Mouse (Mus musculus) heart, postnatal 36 days (tissue): Measurements from ENCODE around the gene Ppan. TPM values are rescaled to one million over a fixed set of nuclear protein-coding genes. Genes with fewer than 3 reads are reported as not detected.

Experiments used
- DNase-seq, 2 experiments: peaks; one replicate each; pipeline ENCODE4 v3.0.0; 2021 to 2022
- intact Hi-C: fragments of 180-260 bp; cut with DNase I; formaldehyde crosslinking; loops from one replicate; pipeline ENCODE4 v1.15.1; 2025
- total RNA-seq, 2 experiments: library from RNA; stranded (reverse); gene quantifications; 2 replicates each; pipeline ENCODE4 v1.2.3; 2021

Gene Ppan
- total RNA-seq, result 1 to 10 TPM; 5.8 to 8.7 TPM

- intact Hi-C loops, result no loop called here
- DNase-seq, result peak; percentile 93
These were observed at the start of gene Ppan for GRCm38 (mm10) chr9:20887704-20888385. Gene Ppan (plus strand): TSS chr9:20888175.

- intact Hi-C loops, result loop anchor here (5.0 kb wide), 1 partner anchor 177 kb away; no protein-coding TSS in a partner anchor
These were observed 49.0 kb upstream of the Ppan start for GRCm38 (mm10) chr9:20838931-20839330.

GRCm38 (mm10) chr9:20842211-20842610 is 45.8 kb upstream of the Ppan start:
- DNase-seq, result no peak
- intact Hi-C loops, result no loop called here

More at GRCm38 (mm10) chr9:20838931-20839330, 49.0 kb upstream of the Ppan start:
- DNase-seq, result no peak

GRCm38 (mm10) chr9:20842670-20843069 is 45.3 kb upstream of the Ppan start:
- intact Hi-C loops, result no loop called here
- DNase-seq, result no peak

GRCm38 (mm10) chr9:20850179-20850578 is 37.8 kb upstream of the Ppan start:
- no peak for DNase-seq

GRCm38 (mm10) chr9:20857131-20857530 is 30.8 kb upstream of the Ppan start:
- intact Hi-C loops, result no loop called here
- peak; percentile 24 to 52 for DNase-seq

More at GRCm38 (mm10) chr9:20850179-20850578, 37.8 kb upstream of the Ppan start:
- intact Hi-C loops, result no loop called here

- intact Hi-C loops, result no loop called here
- DNase-seq, result no peak
These were observed 28.0 kb upstream of the Ppan start for GRCm38 (mm10) chr9:20859926-20860325.

GRCm38 (mm10) chr9:20861821-20862220 is 26.2 kb upstream of the Ppan start:
- DNase-seq, result peak in 1 of 2 experiments; percentile 35
- intact Hi-C loops, result no loop called here

- intact Hi-C loops, result no loop called here
- DNase-seq, result no peak
These were observed 25.8 kb upstream of the Ppan start for GRCm38 (mm10) chr9:20862225-20862624.

GRCm38 (mm10) chr9:20866879-20867278 is 21.1 kb upstream of the Ppan start:
- intact Hi-C loops, result no loop called here

GRCm38 (mm10) chr9:20868448-20869001 is 19.4 kb upstream of the Ppan start, which contains the start of gene A230050P20Rik:
Gene A230050P20Rik (plus strand): TSS chr9:20868642.
- intact Hi-C loops, result no loop called here
- peak; percentile 57 to 58 for DNase-seq

More at GRCm38 (mm10) chr9:20866879-20867278, 21.1 kb upstream of the Ppan start:
- DNase-seq, result no peak

GRCm38 (mm10) chr9:20869246-20869645 is 18.7 kb upstream of the Ppan start:
- peak in 1 of 2 experiments; percentile 22 for DNase-seq
- intact Hi-C loops, result no loop called here

- DNase-seq, result no peak
- intact Hi-C loops, result no loop called here
These were observed 17.5 kb upstream of the Ppan start for GRCm38 (mm10) chr9:20870211-20871173.

- DNase-seq, result no peak
- intact Hi-C loops, result no loop called here
These were observed 15.0 kb upstream of the Ppan start for GRCm38 (mm10) chr9:20872991-20873390.

GRCm38 (mm10) chr9:20873521-20873920 is 14.5 kb upstream of the Ppan start:
- intact Hi-C loops, result no loop called here
- no peak for DNase-seq

- no peak for DNase-seq
- intact Hi-C loops, result no loop called here
These were observed 12.8 kb upstream of the Ppan start for GRCm38 (mm10) chr9:20875021-20875790.

- intact Hi-C loops, result no loop called here
- no peak for DNase-seq
These were observed 11.5 kb upstream of the Ppan start for GRCm38 (mm10) chr9:20876318-20877117.

- intact Hi-C loops, result loop anchor here (1.0 kb wide), 1 partner anchor 9 kb away; no protein-coding TSS in a partner anchor
These were observed 10.6 kb upstream of the Ppan start for GRCm38 (mm10) chr9:20877118-20878040.

More at GRCm38 (mm10) chr9:20877118-20878040, 10.6 kb upstream of the Ppan start:
- DNase-seq, result no peak
